Mouse (Mus musculus): Measurements from ENCODE around the gene Map3k11. TPM values are rescaled to one million over a fixed set of nuclear protein-coding genes. Genes with fewer than 3 reads are reported as not detected.

The Map3k11 gene
- polyA plus RNA-seq, 1 experiment from 2014 or later, result 45.2 TPM

- H3K36me3 ChIP-seq, result 0 out of 2 replicates have a peak, but pooled peaks cover 6% of the 10 kb centered on the region
- no peaks in the 10 kb centered on the region for H3K27me3 ChIP-seq
- WGBS, result under 1% methylated on average over 37 of the region's 37 CpGs
- H3K4me2 ChIP-seq, result peak within 1 kb of the TSS; percentile 96
- no peaks in the 10 kb centered on the region for H3K9me3 ChIP-seq
- peak within 1 kb of the TSS; percentile 97 for H3K4me3 ChIP-seq
- peaks cover 66% of the 10 kb centered on the region for H3K4me1 ChIP-seq
- peak within 1 kb of the TSS; percentile 99 for H3K9ac ChIP-seq
- peak within 1 kb of the TSS; percentile 91 for H3K27ac ChIP-seq
- ATAC-seq (ENCODE audit: borderline replicate concordance, extremely low read depth, low FRiP score, low TSS enrichment), result peak; percentile 74
Measured at GRCm38 (mm10) chr19:5729444-5729815, 40.9 kb downstream of the Map3k11 start, which contains the start of gene Fam89b. Gene Fam89b, minus strand, starts transcription at chr19:5729653.

DNA sequence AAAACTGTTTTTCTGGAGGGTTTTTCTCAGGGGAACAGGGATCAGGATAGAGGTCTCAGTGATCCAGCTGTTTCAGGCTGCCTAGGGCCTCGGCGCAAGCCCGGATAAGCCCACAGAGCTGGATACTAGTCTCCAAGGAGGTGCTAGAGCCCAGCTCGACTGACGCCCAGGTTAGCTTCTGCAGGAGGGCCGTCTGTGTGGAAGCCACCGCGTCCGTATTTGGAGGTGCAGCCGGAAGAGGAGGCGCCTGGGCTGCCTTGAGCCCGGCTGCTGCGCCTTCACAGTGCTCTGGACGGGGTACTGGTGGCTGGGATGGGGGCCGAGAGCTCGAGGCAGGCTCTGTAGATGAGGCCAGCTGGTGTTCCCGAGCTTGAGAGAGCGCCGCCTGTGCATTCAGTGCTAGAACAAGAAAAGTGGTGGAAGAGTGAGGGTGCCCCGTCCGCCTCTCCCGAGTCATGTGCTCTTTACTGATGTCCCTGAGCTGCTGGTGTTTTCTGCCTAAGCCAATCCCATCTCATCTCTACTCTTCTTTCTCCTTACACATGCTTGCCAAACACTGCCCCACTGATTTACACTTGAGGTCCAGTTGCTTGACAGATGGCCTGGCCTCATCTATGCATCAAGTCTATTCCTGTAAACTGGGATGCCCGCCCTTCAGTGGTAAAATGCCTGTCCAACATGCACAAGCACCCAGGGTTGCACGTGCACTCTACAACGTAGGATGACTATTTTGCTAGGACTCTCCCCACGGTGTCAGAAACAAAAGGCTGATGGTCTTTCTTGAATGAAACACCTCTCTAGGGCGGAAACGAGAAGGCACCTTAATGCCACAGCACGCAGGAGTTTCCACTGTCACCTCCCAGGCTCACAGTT lies 42.0 kb downstream of the Map3k11 start:
- H3K27me3 ChIP-seq, result peaks cover 3% of the 10 kb centered on the region; the same call in 1 of the 2 replicates
- peaks cover 55% of the 10 kb centered on the region for H3K4me1 ChIP-seq
- peak overlapping the region; percentile 87 for H3K4me3 ChIP-seq
- no peak overlapping the region for H3K27ac ChIP-seq
- peak overlapping the region; percentile 96 for H3K4me2 ChIP-seq
- 72% methylated on average over 29 of the region's 29 CpGs for WGBS
- H3K9me3 ChIP-seq, result no peaks in the 10 kb centered on the region
- H3K9ac ChIP-seq, result peak overlapping the region; percentile 85
- H3K36me3 ChIP-seq, result 0 out of 2 replicates have a peak, but pooled peaks cover 3% of the 10 kb centered on the region
- ATAC-seq (ENCODE audit: borderline replicate concordance, extremely low read depth, low FRiP score, low TSS enrichment), result no peak

- 0 out of 2 replicates have a peak, but pooled peaks cover 3% of the 10 kb centered on the region for H3K36me3 ChIP-seq
- peak overlapping the region; percentile 87 for H3K4me3 ChIP-seq
- H3K9me3 ChIP-seq, result no peaks in the 10 kb centered on the region
- peak overlapping the region; percentile 96 for H3K4me2 ChIP-seq
- H3K27ac ChIP-seq, result peak overlapping the region; percentile 41; the same call in 1 of the 2 replicates
- peak overlapping the region; percentile 85 for H3K9ac ChIP-seq
- peaks cover 48% of the 10 kb centered on the region for H3K4me1 ChIP-seq
- WGBS, result under 1% methylated on average over 47 of the region's 47 CpGs
- peaks cover 5% of the 10 kb centered on the region; the same call in 1 of the 2 replicates for H3K27me3 ChIP-seq
- peak; percentile 79 for ATAC-seq (ENCODE audit: borderline replicate concordance, extremely low read depth, low FRiP score, low TSS enrichment)
Measured at GRCm38 (mm10) chr19:5731264-5731978, 42.9 kb downstream of the Map3k11 start.

DNA sequence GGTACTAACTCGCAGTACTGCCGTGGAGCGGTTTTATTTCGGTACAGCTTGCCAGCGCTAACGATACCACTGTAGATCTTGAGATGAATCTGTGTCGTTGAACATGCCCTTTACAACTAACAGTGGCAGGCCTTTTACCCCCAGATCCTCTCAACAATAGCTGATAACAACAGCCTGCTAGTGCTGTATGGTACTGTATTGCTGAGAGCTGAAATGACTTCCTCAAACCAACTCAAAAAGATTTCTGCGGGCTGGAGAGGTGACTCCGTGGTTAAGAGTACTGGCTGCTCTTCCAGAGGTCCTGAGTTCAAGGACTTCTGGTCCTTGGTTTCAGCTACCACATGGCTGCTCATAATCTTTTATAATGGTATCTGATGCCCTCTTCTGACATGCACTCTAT lies 45.8 kb downstream of the Map3k11 start:
- no peak for ATAC-seq (ENCODE audit: borderline replicate concordance, extremely low read depth, low FRiP score, low TSS enrichment)
- Histone ChIP-seq H3K27me3 (peaks cover 5% of the 10 kb centered on the region; the same call in 1 of the 2 replicates), H3K27ac (no peak overlapping the region), H3K4me2 (no peak overlapping the region), H3K4me3 (no peak overlapping the region), H3K4me1 (peaks cover 27% of the 10 kb centered on the region), H3K36me3 (0 out of 2 replicates have a peak, but pooled peaks cover 3% of the 10 kb centered on the region), H3K9me3 (no peaks in the 10 kb centered on the region), H3K9ac (no peak overlapping the region)
- 73% methylated on average over 9 of the region's 9 CpGs for WGBS

GRCm38 (mm10) chr19:5739446-5739845 lies 50.9 kb downstream of the Map3k11 start:
- H3K9ac ChIP-seq, result no peak overlapping the region
- H3K27me3 ChIP-seq, result peaks cover 5% of the 10 kb centered on the region; the same call in 1 of the 2 replicates
- 41% methylated on average over 2 of the region's 2 CpGs for WGBS
- peak overlapping the region; percentile 99; the same call in 1 of the 2 replicates for H3K27ac ChIP-seq
- no peak overlapping the region for H3K4me3 ChIP-seq
- no peak for ATAC-seq (ENCODE audit: borderline replicate concordance, extremely low read depth, low FRiP score, low TSS enrichment)
- H3K4me1 ChIP-seq, result peaks cover 42% of the 10 kb centered on the region
- no peaks in the 10 kb centered on the region for H3K9me3 ChIP-seq
- H3K36me3 ChIP-seq, result no peaks in the 10 kb centered on the region
- no peak overlapping the region for H3K4me2 ChIP-seq

DNA sequence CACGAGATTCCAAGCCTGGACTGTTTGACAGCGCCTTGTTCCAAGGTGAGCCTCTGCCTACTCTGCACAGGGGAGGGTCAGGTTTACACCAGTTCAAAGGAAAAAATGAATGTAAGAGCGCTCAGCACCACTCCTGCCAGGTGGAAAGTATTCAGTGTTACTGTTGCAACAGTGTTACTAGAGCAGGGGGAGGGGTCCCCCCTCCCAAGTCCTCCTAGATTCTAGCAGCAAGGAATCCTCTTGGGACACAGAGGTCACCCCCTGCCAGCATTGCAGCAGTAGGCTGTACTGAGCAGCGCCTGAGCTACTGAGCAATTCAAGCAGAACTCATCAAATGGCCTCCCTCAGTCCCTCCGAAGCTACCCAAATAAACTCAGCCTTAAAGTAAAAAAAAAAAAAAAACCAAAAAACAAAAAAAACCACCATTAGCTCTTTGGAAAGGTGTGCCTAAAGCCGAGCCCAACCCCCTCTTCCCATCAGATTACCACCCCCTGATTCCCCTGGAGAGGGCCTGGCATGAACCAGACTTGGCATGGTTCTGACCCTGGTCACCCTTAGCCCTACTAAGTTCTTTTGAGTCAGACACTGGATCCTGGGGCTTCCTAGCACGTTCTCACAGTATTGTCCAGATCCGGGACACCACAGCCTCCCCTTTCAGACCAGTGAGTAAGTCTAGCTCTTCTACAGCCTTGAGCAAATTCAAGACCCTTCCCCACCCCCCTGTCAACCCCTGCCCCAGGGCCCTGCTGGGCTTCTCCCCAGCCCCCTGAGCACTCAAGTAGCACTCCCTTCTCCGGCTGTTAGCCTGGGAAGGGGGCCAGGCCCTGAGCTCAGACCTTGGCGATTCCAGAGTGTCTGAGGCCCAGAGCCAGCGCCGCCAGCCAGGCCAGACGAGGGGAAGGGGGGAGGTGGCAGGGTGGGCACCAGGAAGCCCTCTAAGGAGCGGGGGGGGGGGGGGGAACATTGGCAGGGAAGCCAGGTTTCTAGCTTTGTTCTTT lies 52.1 kb downstream of the Map3k11 start, which contains the start of gene Ltbp3:
TSS of gene Ltbp3 (plus strand) at position 585 of the 998 bp plus-strand sequence.
- peak within 1 kb of the TSS; percentile 92 for H3K4me2 ChIP-seq
- peak within 1 kb of the TSS; percentile 85 for H3K9ac ChIP-seq
- H3K27me3 ChIP-seq, result peaks cover 7% of the 10 kb centered on the region
- no peaks in the 10 kb centered on the region for H3K9me3 ChIP-seq
- peak within 1 kb of the TSS; percentile 99 for H3K27ac ChIP-seq
- peak within 1 kb of the TSS; percentile 71 for H3K4me3 ChIP-seq
- no peaks in the 10 kb centered on the region for H3K36me3 ChIP-seq
- peaks cover 46% of the 10 kb centered on the region for H3K4me1 ChIP-seq
- ATAC-seq (ENCODE audit: borderline replicate concordance, extremely low read depth, low FRiP score, low TSS enrichment), result peak; percentile 85
- WGBS, result 14% methylated on average over 13 of the region's 14 CpGs

- Histone ChIP-seq H3K4me2 (peak overlapping the region; percentile 92), H3K9me3 (no peaks in the 10 kb centered on the region), H3K4me3 (peak overlapping the region; percentile 71), H3K27me3 (peaks cover 12% of the 10 kb centered on the region; the same call in 1 of the 2 replicates), H3K36me3 (no peaks in the 10 kb centered on the region), H3K4me1 (peaks cover 56% of the 10 kb centered on the region), H3K9ac (peak overlapping the region; percentile 85), H3K27ac (peak overlapping the region; percentile 99)
- ATAC-seq (ENCODE audit: borderline replicate concordance, extremely low read depth, low FRiP score, low TSS enrichment), result peak; percentile 68
- WGBS, result under 1% methylated on average over 47 of the region's 55 CpGs
Measured at GRCm38 (mm10) chr19:5741641-5742240, 53.2 kb downstream of the Map3k11 start.

DNA sequence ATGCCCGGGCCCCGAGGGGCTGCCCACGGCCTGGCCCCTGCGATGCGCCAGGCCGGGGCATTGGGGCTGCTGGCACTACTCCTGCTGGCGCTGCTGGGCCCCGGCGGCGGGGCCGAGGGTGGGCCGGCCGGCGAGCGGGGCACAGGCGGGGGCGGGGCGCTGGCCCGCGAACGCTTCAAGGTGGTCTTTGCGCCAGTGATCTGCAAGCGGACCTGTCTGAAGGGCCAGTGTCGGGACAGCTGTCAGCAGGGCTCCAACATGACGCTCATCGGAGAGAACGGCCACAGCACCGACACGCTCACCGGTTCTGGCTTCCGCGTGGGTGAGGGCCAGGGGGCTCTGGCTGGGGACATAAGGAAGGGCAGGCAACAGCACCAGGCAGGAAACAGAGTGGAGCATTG lies 53.7 kb downstream of the Map3k11 start:
- Histone ChIP-seq H3K27ac (peak overlapping the region; percentile 99), H3K4me3 (peak overlapping the region; percentile 71), H3K9ac (peak overlapping the region; percentile 85), H3K4me1 (peaks cover 56% of the 10 kb centered on the region), H3K36me3 (no peaks in the 10 kb centered on the region), H3K9me3 (no peaks in the 10 kb centered on the region), H3K27me3 (peaks cover 12% of the 10 kb centered on the region; the same call in 1 of the 2 replicates), H3K4me2 (peak overlapping the region; percentile 92)
- WGBS, result under 1% methylated on average over 32 of the region's 32 CpGs
- ATAC-seq (ENCODE audit: borderline replicate concordance, extremely low read depth, low FRiP score, low TSS enrichment), result peak; percentile 16; the same call in 1 of the 2 replicates

DNA sequence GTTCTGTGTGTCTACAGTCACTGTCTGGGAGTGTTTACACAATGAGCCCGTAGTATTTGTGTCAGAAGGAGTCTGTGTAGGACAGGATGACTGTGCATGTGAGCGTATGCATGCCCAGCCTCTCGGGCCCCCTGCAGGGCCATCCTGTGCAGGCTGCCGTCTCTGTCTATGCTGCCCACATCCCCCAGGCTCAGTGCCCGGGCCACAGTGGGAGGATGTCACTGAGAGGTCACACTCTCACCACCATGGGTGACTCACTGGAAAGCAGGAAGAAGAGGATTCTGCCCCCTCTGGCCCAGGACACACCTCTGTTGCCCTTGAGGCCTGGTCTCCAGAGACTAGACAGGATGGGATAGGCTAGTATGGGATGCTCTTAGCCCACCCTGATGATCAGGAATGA lies 55.0 kb downstream of the Map3k11 start:
- peak overlapping the region; percentile 71 for H3K4me3 ChIP-seq
- H3K4me1 ChIP-seq, result peaks cover 56% of the 10 kb centered on the region
- peaks cover 7% of the 10 kb centered on the region; the same call in 1 of the 2 replicates for H3K36me3 ChIP-seq
- H3K4me2 ChIP-seq, result peak overlapping the region; percentile 92
- no peak for ATAC-seq (ENCODE audit: borderline replicate concordance, extremely low read depth, low FRiP score, low TSS enrichment)
- WGBS, result 35% methylated on average over 5 of the region's 5 CpGs
- 0 out of 2 replicates have a peak overlapping the region, but pooled peaks have one; percentile 21 for H3K27ac ChIP-seq
- H3K9ac ChIP-seq, result 0 out of 2 replicates have a peak overlapping the region, but pooled peaks have one; percentile 3
- peaks cover 15% of the 10 kb centered on the region; the same call in 1 of the 2 replicates for H3K27me3 ChIP-seq
- H3K9me3 ChIP-seq, result no peaks in the 10 kb centered on the region

All from lung, embryonic 15.5 days (tissue).